Mouse (Mus musculus): Measurements from ENCODE around the gene Agap2.

The Agap2 gene

DNA sequence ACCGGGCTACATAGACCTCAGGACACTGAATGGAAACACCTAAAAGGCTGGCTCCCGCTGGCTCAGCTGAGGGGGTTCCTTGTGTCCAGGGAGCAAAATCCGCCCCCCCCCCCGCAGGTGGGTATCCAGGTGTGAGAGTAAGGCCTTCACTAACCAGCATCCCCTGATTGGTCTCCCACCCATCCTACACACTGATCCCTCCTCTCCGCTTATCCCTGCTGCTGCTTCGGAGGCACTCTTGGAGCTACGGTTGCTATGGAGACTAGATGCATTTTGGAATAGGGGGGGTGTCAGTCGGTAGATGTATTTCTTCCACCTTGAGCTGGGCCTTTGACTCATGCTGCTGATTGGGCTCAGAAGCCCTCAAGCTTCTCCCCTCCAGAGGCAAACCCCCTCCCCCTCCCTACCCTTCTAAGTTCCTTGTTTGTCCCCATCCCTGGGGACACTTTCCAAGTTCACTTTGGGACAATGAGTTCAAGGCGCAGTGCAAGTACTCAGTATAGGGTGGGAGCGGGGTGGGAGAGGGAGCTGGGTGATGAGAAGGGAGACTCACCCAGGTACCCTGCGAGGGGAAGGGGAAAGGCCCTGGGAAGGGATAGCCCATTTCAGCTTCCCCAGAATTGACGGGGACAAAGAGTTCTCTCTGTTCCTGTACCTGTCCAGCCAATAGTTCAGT, 3.1 kb downstream of the Agap2 start:
- DNase-seq: no peak

DNA sequence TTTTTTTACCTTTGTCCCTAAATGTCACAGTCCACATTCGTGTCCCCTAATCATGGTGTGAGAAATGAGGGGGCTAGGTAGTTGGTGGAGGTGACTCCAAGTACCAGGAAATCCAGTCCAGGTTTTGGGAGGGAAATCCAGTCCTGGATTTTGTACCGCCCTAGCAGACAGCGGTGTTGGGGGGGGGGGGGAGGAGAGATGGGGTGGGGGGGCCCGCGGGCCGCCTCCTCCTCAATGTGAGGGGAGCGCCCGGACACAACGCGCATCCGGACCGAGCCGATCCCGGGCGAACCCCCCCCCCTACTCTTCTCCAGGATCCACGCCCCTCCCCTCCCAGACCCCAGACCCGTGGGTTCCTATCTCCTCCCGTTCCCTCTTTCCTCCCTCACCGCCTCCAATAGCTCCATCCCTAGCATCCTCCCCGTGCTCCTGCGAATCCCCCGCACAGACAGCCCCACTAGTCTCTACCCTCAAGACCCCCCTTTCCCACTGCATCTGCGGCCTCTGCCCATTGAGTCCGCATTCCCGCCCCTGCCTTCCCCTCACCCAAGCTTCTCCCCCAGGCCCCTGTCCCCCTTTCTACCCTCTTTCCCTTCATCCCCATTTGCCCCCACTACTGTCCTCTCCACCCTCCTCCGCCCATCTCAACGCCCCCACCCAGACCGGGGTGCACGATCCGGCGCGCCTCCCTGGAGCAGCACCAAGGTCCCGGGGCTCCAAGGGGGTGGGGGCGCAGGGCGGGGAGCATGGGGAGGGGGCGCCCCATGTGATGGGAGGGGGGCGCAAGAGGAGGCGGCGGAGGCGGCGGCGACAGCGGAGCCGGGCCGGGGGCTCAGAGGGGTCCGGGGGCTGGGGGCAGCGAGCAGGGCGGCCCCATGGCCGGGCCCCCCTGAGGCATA, 3.8 kb downstream of the Agap2 start:
- peak; percentile 83 for DNase-seq

DNA sequence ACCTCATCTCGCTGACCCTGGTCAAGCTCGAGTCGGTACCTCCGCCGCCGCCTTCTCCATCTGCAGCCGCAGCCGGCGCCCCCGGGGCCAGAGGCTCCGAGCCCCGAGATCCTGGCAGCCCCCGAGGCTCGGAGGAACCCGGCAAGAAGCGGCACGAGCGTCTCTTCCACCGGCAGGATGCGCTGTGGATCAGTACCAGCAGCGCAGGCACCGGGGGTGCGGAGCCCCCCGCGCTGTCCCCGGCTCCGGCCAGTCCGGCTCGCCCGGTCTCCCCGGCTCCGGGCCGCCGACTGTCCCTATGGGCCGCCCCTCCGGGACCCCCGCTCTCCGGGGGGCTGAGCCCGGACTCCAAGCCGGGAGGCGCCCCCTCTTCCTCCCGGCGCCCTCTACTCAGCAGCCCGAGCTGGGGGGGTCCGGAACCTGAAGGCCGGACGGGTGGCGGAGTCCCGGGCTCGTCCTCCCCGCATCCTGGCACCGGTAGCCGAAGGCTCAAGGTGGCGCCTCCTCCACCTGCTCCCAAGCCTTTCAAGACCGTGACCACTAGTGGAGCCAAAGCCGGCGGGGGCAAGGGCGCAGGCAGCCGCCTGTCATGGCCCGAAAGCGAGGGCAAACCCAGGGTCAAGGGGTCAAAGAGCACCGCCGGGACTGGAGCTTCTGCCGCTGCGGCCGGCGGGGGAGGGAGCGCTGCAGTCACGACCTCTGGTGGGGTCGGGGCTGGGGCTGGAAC, 4.7 kb downstream of the Agap2 start:
- peak; percentile 77 for DNase-seq

DNA sequence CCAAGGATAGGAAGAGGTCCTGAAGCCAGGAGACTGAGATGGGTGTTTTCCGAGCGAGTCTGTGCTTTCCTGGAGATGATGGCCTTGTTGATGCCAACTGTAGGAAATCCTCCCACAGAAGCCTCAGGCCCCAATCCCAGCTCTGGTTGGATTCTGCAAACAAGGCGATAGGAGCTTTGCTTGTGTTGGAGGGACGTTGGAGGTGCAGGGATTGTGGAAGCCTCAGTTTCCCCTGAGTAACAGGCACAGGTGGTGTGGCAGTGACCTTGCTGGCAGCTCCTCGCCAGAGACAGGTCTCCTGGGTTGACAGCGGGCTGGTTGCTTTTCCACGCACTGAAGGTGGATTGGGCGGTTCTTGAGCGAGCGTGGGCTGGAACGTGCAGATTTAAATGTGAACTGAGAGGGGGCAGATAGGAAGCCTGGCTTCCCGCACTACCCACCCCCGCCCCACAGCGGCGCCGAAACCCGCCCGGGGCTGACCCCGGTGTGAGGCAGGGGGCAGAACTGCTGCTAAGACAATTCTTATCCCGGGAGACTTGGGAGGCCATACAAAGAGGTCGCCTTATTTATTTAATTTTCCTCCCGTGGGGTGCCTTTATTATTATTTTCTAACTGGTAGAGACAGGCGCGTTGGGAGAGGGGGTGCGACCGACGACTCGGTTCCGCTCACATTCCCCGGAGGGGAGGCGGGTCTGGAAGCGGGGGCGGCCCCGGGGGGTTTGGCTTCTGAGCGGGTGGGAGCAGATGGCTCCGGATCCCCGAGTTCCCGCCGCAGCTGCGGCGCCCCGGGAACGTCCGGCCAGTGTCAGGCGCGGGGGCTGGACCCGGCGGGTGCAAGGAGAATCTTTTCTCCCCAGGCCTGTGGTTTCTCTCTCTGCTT, 6.1 kb downstream of the Agap2 start:
- DNase-seq: peak; percentile 77

DNA sequence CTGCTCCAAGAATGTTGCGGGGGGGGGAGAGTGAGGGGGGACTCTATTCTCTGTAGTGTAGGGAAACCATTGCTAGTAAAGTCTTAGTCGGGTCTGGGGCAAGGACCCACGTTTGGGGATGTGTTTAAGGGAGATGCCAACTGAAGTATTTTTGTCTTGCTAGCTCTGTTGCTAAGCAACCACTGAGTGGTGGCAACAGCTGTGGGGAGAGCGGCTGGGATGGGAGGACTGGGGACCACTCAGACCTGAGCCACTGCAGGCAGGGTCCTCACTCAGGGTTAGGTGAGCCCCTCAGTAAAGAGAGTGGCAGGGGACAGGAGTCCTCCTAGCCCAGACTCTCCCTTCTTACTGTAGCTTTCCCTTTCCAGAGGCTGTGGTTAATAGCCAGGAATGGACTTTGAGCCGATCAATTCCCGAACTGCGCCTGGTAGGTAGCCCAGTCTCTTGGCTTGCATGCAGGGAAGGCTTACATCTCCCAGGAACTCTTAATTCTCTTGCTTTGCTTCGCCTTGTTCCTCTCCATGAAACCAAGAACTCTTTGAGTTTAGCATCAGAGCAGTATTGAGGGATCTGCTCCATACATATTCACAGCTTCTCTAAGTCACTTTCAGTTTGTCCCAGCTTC, 7.0 kb downstream of the Agap2 start:
- no peak for DNase-seq

DNA sequence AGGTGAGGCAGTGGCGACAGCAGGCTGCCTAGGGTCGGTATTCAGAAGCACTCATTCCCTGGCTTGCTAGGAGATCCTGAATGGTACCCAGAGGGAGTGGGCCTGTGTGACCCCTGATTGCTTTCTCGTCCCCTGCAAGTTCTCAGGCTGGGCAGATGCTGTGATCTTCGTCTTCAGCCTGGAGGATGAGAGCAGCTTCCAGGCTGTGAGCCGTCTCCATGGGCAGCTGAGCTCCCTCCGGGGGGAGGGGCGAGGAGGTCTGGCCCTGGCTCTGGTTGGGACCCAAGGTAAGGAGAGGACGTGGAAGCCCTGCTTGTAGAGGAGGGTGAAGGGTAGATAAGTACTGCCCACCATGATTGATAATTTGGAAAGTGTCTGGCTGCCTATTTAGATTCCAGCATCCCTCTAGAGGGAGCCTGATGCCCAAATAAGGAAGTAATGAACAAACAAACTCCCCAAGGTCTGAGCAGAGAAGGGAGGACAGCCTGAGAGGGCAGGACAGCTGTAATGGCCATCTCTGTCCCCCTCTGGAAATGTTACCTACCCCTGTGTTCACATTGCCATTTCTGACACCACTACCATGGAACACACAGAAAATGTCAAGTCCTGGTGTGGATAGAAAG, 8.3 kb downstream of the Agap2 start:
- peak; percentile 46 for DNase-seq

DNA sequence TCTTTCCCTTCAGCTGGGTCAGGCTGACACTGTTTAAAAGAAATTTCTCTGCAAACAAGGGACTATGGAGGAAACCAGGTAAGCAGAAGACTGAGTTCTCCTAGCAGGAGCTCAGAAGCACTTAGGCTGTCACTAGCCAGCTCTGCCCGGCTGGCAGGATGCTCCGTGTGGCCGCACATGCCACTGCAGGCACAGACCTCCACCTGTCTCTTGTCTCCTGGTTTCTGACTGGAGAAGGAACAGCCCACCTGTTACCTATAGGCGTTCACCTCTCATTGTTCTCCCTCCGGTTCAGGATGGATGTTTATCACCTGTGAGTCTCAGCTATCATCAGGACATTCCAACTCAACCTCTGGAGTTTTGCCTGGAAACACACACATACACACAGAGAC, 8.8 kb downstream of the Agap2 start:
- peak; percentile 59 for DNase-seq

DNA sequence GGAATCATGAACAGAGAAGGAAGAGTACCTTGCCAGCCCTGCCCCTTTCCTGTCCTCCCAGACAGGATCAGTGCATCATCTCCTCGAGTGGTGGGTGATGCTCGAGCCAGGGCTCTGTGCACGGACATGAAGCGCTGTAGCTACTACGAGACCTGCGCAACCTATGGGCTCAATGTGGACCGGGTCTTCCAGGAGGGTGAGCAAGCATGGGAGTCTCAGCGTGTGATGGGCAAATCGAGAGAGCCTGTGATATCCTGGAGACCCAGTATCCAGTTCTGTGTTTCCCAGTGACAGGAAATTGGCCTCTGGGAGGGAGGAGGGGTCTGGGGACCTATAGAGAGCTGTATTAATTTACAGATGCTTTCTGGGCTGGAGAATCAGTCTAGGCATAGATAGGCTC, 10.0 kb downstream of the Agap2 start:
- no peak for DNase-seq

DNA sequence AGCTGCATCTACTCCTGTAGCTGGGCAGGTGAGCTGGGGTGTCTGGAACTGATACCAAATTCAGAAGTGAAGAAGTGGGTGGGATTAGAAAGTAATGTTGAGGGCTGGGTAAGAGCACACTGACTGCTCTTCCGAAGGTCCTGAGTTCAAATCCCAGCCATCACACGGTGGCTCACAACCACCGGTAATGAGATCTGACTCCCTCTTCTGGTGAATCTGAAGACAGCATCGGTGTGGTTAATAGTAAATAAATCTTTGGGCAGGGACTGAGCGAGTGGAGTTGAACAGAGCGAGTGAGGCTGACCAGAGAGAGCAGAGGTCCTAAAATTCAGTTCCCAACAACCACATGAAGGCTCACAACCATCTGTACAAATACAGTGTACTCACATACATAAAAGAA, 10.5 kb downstream of the Agap2 start:
- peak; percentile 24 for DNase-seq

DNA sequence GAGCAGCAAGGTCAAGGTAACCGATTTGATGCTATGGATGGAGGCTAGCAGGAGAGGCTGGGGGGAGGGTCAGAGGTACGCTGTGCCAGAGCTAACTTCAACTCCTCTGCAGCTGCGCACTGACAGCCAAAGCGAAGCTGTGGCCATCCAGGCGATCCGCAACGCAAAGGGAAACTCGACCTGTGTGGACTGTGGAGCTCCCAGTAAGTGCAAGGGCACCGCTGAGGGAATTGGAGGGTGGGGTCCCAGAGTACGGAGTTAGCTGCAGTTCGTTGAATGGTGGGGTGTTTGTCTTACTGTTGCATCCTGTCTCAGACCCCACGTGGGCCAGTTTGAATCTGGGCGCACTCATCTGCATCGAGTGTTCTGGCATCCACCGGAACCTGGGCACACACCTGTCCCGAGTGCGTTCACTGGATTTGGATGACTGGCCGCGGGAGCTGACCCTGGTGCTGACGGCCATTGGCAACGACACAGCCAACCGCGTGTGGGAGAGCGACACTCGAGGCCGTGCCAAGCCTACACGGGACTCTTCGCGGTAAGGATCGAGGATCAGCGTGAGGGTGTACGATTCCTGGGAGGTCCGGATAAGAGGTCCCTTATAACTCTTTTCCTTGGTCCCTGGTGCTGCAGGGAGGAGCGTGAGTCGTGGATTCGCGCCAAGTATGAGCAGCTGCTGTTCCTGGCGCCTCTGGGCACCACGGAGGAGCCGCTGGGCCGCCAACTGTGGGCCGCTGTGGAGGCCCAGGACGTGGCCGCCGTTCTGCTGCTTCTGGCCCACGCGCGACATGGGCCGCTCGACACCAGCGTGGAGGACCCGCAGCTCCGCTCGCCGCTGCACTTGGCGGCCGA, 15.7 kb downstream of the Agap2 start:
- DNase-seq: no peak

DNA sequence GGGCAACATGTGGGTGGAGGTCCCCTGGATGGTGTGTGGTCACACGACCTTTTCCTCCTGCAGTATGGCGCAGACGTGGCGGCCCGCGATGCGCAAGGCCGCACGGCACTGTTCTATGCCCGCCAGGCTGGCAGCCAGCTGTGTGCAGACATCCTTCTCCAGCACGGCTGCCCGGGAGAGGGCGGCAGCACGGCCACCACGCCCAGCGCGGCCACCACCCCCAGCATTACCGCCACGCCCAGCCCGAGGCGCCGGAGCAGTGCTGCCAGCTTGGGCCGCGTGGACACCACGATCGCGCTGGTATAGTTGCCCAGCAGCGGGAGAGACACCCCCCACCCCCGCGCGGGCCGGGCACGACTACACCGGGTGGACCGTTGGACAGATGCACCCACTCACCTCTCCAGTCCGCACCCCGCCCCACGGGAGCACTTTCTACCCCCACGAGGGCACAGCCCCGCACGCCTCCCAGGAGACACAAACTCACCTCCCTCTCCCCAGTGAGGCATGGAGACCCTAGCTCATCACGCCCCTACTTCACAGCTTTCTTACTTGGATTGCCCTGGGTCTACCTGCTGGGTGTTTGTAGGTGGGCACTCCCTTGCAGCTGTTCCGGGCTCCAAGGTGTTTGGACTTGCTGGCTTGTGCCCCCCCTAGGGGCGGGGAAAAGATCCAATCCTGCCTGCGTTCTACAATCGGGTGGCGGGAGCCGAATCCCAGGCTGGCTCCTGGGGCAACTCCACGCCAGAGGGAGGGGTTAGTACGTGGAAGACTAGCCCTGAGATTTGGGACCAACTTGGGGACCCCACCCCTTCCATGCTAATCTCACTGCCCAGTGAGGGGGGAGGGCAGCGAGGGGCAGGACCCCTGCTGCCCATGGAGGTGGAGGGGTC, 16.7 kb downstream of the Agap2 start:
- peak; percentile 40 for DNase-seq

DNA sequence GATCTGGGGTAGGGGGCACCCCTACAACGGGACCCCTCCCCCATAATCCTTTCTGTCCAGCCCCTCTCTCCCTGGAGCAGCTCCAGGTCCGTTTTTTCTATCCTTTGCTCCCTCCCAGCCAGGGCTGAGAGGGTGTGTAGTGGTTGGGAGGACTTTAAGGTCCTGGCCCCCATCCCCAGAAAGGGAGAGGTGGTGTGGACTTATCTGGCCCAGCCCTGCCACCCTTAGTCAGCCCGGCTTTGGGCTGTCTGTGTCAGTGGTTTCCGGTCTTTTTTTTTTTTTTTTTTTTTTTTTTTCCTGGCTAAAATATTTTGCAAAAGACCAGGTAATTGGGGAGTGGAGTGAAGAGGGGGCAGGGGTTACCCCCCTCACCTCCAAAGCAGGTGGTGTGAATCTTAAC, 17.7 kb downstream of the Agap2 start:
- no peak for DNase-seq

DNA sequence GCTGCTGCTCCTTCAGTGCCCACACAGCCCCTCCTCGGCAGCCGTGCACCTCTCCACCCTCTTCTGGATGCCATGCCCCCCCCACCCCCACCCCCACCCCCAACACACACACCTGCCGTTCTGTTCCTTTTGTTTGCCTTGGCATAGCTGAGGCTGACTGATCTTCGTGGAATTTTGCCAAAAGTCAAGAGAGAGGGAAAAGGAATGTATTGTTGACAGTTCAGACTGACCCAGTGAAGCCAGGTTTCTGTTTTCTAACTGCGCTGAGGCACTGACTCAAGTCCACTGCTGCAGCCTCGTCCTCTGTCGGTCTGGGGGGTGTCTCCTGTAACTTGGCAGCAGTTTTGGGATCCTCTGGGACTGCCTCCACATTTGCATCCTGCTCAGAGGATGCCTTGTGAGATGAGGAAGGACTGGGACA, 19.3 kb downstream of the Agap2 start:
- DNase-seq: peak; percentile 68

DNA sequence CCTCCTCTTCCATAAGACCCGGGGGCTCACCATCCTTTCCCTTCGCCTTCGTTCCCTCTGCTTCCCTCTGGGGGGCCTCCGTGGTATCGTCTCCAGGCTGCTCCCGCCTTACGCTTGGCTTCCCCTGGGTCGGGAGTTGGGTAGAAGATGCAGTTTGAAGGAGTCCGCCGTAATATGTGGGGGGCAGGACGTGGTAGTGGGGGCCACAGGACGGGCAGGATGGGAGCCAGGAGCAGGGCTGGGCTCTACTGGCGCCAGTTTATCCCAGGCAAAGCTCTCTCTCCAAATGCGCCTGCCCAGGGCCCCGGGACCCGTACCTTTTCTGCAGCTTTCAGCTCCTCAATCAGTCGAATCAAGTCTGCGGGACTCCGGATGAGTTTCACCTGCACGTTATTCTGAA, 23.4 kb downstream of the Agap2 start:
- DNase-seq: no peak

DNA sequence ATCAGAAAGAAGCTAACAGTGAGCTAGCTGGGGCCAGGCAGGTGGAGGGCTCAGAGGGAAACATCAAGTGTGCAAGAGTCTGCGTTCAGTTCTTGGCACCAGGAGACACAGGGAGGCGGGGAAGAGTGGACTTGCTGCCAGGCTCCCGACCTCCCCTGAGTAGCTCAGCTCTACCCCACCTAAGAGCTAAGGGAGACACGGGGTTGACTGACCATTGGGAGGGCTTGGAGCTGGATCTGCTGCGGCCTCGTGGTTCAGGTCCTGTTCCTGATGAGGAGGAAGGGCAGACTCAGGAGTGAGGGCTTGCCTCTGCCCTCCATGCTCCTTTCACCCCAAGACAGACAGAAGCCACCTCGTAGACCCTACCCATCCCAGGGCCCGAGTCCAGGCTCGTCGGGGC, 24.1 kb downstream of the Agap2 start:
- no peak for DNase-seq

DNA sequence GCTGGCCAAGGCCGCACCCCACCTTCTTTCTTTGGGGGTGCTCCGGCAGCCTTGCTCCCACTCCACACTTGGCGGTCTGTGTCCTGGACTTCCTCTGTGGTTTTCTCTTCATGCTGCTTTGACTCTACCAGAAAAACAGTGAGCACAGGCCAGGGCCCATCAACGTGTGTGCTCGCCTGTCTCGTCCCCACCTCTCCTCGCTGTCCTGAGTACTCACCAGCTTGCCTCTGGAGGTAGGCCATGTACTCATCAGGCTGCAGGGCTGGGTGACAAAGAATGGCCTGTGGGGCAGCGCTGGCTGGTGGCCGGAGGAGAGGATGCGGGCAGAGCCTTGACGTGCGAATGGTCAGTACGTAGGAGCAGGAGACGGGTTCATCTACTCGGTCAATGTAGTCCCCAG, 24.8 kb downstream of the Agap2 start:
- no peak for DNase-seq

DNA sequence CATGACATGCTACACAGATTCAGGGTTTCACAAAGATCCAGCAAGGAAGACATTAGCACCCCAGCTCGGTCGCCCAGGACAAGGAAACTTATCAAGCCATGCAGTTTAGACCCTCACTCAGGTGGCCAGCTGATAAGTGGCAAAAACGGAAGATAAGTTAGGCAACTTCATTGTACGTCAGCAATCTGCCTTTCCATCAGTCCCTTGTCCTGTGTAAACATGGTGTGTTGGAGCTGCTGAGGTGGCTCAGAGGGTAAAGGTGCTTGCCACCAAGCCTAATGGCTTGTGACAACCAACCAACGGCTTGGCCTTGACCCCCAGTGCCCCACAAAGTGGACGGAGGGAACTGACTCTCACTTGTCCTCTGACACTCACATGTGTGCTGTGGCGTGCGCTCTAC, 25.3 kb downstream of the Agap2 start:
- no peak for DNase-seq

DNA sequence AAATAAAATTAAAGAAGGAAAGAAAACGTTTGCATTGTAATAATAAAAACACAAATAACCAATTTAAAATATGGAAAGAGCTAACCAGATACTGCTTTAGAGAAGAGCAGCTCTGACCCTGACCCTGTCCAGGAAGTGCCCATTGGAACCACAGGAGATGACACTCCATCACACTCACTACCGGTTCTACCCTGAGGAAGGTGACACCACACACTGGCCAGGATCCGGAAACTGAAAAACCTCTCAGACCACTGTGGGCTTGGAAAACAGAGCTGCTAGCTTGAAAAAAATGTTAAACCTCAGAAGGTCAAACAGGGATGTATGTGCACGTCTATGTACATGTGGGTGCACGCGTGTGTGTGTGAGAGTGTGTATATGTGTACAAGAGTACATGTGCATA, 26.1 kb downstream of the Agap2 start:
- DNase-seq: no peak

DNA sequence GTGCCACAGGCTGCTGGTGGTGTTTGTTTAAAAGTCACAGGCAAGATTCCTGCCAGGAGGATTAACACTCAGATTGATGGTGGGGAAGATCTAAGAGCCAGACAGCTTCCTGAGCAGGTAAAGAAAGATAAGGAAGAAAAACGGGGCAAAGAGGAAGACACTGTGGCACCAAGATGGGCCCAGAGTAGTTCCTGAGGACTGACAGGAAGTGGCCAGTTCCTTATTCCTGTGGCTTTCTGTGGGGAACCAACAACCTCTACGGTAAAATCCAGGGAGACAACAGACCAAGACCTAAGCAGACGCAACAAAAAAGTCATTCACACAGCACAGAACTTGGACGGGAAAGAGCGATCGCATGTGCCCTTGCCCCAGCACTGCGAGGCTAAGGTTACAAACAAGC, 28.5 kb downstream of the Agap2 start:
- DNase-seq: no peak

Data from cerebellum, adult 9-10 months (tissue).